Mouse (Mus musculus): Measurements from ENCODE around the gene Foxred2. TPM values are rescaled to one million over a fixed set of nuclear protein-coding genes. Genes with fewer than 3 reads are reported as not detected.
A peak's percentile ranks its signal among the peaks of the same experiment; 100 is the strongest.

The Foxred2 gene
- under 1 TPM; 0.43 to 0.84 TPM for total RNA-seq (2021)
- long read RNA-seq, experiment 1 = 0 reads
- long read RNA-seq, experiment 2 = 0 reads

DNA sequence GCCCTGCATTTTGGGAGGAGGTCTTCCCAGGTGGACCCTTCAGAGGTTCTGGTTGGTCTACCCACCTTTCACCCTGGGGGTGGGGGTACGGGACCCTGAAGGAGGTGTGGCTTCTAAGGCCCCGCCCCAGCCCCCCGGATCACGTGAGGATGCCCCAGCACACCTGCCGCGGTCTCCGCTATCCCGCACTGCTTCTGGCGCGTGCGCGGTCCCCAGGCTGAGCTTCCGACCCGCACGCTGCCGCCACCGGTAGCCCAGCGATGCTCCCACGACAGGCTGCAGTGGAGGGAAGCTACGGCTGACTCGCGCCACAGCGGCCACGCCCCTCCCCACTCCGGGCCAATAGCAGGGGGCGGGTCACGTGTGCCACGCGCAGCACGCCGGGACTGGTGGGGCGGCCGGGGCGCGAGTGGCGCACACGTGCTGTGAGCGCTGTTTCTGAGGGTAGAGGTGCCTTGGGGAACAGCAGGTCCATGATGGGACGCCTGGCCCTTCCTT lies at the start of gene Foxred2:
Gene Foxred2, minus strand, starts transcription at position 319 of the 498 bp plus-strand sequence.
- intact Hi-C loops (cut with DNase I) = loop anchor here (1.0 kb wide), 1 partner anchor 23 kb away; no protein-coding TSS in a partner anchor
- H3K4me3 ChIP-seq = peak within 1 kb of the TSS; percentile 74
- peak; percentile 48 for TF ChIP-seq CTCF (IDR thresholded peaks at IDR 0.05)

DNA sequence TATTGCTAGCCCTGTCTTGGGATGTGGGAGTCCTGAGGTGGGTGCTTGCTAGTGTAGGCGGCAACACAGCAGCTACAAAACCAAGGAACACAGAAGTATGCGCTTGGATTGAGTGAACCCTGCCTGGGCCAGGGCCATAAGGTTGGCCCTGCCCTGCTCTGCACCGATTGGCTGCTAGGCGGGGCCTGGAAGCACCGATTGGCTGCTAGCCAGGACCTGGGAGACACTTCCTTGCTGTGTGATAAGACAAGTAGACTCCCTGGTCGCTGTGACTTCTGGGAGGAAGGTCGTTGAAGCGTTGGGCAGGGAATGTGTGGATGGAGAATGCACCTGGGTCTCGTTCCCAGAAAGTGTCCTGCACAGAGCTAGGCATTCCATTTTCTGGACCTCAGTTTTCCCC lies 47.4 kb upstream of the Foxred2 start:
- Histone ChIP-seq H3K4me3 (no peak overlapping the region), H3K27ac (no peak overlapping the region)
- intact Hi-C loops (cut with DNase I) = no loop called here
- no peak for DNase-seq
- no peak for TF ChIP-seq CTCF (IDR thresholded peaks at IDR 0.05)

More for the DNA sequence above, at the start of gene Foxred2:
- peak within 1 kb of the TSS; percentile 35; the same call in 1 of the 2 replicates for H3K27ac ChIP-seq
- DNase-seq = peak; percentile 88

DNA sequence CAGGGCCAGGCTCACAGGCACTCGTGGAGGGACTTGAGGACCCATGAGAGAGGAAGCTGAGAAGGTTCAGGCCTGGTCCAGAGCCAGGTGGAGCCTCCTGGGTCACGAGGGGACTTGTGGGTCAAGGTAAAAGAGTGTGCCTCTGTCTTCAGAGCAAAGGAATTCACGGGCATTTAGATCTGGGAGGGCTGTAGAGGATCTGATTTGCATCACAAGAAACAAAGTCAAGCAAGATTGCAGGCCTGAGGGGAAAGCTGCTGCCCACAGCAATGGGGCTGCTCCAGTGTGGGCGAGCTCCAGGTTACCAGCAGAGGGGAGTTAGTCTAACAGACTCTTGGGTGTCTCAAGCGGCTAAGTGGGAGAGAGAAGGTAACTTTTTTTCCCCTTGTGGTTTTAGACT lies 44.9 kb upstream of the Foxred2 start:
- Histone ChIP-seq H3K27ac (no peak overlapping the region), H3K4me3 (no peak overlapping the region)
- DNase-seq = no peak
- no peak for TF ChIP-seq CTCF (IDR thresholded peaks at IDR 0.05)
- intact Hi-C loops (cut with DNase I) = no loop called here

DNA sequence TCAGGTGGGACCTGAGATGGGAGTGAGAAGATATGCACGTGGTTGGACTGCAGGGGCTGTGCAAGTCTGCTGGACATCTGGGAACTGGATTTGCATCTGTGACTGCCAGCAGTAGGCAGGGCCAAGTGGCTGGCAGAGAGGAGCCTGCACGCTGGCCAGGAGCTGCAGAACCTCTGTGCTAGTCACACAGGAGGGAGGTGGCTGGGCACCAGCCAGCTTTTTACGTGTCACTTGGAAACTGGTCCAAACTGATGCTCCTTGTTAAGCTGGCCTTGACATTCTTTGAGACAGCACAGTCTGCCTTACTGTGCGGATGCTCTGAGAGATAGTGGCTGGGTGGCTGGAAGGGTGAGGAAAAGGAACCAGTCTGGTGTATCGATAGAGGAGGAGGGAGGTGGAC lies 32.0 kb upstream of the Foxred2 start:
- H3K4me3 ChIP-seq = no peak overlapping the region
- intact Hi-C loops (cut with DNase I) = no loop called here
- peak; percentile 41 for DNase-seq
- no peak overlapping the region for H3K27ac ChIP-seq
- TF ChIP-seq CTCF (IDR thresholded peaks at IDR 0.05) = no peak

DNA sequence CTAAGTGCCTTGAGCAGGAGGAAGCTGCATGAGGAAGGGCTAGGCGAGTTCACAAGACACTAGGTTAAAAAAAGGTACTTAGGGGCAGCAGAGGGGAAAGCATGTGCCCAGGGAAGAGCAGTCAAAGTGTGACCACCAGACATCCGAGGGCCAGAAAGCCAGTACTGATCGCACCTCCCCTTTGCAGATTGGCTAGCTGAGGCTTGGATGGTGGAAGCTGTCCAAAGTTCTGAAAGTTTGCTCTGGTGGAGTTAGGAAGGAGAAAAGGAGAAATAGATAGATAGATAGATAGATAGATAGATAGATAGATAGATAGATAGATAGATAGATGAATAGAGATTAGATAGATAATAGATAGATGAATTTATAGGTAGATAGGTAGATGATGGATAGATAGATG lies 26.9 kb upstream of the Foxred2 start:
- intact Hi-C loops (cut with DNase I) = no loop called here
- TF ChIP-seq CTCF (IDR thresholded peaks at IDR 0.05) = no peak

DNA sequence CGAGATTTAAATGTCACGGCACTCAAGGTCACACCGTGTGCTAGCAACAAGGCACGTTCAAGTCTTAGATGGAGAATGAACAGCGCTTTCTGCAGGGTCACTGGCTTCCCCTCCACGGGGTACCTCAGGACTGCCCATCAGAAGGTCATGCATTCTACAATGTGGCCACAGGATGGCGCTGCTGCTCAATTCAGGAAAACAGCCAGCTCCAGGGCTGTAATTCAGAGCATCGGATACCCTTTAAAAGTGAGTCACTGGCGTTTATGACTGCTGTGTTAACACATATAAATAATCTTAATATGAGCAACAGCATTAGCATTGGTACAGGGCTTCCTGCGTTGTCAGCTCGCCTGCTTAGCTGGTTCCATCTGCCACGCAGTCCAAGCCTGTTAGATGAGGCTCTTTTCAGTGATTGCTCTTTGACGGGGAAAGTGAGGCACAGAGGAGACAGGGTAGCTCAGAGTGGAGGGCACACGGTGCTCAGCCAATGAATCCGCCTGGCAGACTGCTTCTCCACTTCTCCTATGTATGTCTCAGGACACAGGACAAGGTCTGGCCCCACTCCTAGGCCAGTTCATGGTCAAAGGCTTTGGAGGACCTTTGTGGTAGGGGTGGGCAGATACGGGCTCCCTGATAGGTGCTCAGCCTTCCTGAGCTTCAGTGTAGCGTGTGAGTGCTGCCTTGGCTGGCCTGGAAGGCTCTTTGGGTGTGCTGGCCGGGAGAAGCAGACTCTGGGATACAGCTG lies 25.8 kb upstream of the Foxred2 start:
- intact Hi-C loops (cut with DNase I) = no loop called here
- no peak overlapping the region for H3K27ac ChIP-seq
- TF ChIP-seq CTCF (IDR thresholded peaks at IDR 0.05) = peak; percentile 75
- H3K4me3 ChIP-seq = no peak overlapping the region
- peak; percentile 63 for DNase-seq

More for the DNA sequence above, 26.9 kb upstream of the Foxred2 start:
- Histone ChIP-seq H3K27ac (no peak overlapping the region), H3K4me3 (no peak overlapping the region)
- DNase-seq = no peak

DNA sequence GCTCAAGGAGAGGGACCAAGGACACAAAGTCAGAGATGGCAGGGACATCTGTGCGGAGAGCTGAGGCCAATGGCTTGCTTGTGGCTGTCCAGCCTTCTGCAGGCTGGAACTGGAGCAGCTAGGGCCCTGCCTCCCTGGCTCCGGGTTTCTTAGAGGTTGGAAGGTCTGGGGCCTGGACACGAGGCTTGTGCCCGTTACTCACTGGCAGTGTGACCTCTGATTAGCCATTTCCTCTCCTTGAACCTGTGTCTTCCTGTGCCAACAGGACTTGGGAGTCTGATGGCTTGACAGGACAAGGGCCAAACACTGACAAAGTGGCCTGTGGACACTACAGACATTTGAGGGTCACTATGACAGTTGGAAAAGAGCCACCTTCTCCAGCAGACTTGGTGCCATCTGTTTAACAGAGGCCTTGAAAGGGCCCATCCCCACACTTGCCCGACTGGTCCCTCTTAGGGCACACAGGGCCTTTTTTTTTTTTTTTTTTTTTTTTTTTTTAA lies 24.7 kb upstream of the Foxred2 start:
- TF ChIP-seq CTCF (IDR thresholded peaks at IDR 0.05) = no peak
- no peak for DNase-seq
- intact Hi-C loops (cut with DNase I) = no loop called here

DNA sequence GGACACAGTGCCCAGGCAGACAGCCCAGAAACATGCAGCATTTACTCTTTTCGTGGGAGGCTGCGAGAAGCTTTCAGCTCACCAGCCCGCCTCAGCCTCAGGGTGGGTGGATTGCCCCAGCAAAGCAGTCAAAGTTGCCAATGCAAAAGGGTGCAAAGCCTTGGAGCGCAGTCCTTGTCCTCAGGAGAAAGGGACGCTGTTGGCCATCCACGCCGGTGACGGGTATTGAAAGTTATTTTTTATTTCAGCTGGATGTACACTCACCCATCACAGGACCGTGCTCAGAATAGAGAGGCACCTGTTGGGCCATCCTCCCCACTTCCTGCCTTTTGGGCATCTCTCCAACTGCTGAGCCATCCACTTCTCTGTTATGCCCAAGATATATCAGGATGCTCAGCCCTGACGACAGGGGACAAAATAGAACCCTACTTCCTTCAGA lies 22.9 kb upstream of the Foxred2 start:
- intact Hi-C loops (cut with DNase I) = loop anchor here (10.0 kb wide), 1 partner anchor 425 kb away; the partner anchor contains the start of genes Mpst and Tst
- TF ChIP-seq CTCF (IDR thresholded peaks at IDR 0.05) = no peak
- H3K4me3 ChIP-seq = no peak overlapping the region
- no peak for DNase-seq
- H3K27ac ChIP-seq = no peak overlapping the region

More for the DNA sequence above, 24.7 kb upstream of the Foxred2 start:
- no peak overlapping the region for H3K4me3 ChIP-seq
- no peak overlapping the region for H3K27ac ChIP-seq

DNA sequence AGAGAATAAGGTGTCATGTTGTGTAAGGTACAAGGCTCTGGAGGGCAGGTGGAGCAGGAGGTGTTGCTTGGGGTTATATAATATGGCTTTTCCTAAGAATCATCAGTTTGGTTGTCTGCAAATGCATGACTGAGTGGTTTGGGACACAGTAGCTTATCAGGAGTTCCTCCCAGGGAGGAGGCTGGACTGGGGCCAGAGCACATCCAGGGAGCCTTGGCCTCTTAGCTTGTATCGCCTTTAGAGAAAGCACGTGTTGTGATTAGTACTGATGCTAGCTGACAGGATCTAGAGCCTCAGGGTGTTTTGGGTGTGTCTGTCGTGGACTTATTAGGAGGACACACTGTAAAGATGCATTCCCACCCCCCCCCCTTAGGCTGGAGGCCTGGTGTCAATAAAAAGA lies 21.1 kb upstream of the Foxred2 start:
- no peak overlapping the region for H3K27ac ChIP-seq
- no peak for DNase-seq
- no peak for TF ChIP-seq CTCF (IDR thresholded peaks at IDR 0.05)
- no peak overlapping the region for H3K4me3 ChIP-seq
- intact Hi-C loops (cut with DNase I) = loop anchor here (10.0 kb wide), 1 partner anchor 427 kb away; the partner anchor contains the start of genes Mpst and Tst

DNA sequence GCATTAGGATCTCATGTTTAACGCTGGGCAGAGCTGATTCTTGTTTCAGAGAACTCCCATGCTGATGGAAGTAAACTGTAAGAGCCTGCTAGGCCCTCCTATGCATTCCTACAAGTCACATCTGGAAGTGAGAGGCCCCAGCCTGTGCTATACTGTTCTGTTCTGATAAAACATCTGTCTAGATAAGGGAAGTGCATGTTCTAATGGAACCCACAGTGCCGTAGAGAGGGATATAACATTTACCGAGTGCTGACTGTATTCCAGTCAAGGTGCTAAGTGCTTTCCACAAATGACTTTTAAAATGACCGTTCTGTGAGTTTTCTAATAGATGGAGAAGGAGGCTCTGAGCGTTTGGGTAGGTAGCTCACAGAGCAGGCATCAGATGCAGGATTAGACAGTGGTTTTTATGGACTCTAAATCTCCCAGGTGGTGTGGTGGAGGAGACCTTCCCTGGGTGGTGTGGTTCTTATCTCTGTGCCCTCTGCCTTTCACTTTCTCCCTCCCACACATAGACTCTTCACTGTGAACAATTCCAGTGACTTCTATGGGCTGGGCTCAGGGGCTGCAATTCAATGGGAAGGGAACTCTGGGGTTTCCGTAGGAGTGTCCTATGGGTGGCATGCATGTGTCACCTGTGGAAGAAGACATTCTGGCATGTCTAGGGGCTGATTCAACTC lies 17.8 kb upstream of the Foxred2 start:
- no peak overlapping the region for H3K4me3 ChIP-seq
- intact Hi-C loops (cut with DNase I) = loop anchor here (5.0 to 10.0 kb wide), 2 partner anchors 42 to 430 kb away; partner anchors contain the start of genes Mpst and Tst
- H3K27ac ChIP-seq = no peak overlapping the region
- DNase-seq = no peak
- no peak for TF ChIP-seq CTCF (IDR thresholded peaks at IDR 0.05)

DNA sequence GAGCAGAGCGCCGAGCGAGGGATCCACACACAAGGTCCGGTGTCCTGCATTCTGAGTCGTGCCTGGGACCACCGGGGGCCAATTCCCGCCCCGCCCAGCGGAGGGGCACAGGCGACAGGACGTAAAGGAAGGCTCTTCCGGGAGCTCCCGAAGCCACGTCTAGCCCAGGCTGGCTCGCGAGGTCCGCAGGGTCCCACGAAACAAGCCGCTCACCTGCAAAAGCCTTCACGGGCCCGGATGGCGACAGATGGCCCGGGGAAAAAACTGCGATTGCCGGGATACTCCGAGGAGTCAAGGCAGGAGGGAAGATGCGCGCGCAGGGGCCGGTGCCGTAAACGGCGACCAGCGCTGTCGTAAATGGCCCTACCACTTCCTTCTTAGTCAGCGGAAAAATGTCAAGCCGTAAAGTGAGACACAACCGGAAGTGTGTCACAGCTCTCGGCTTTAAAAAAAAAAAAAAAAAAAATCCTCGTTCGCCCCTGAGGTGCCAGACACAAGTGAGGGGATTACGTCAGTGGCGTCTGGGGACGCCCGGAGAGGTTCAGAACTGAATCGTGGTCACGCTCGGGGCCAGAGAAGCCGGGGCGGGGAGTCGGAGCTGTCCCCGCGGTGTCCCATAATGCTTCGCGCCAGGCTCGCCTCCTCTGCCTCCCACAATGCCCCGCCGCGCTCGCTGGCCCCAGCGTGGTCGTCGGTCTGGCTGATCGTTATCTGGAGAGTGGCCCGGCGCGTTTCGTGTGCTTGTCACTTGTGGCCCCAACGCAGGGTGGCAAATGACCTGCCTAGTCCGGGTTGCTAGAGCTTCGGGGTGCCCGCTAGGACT lies 14.2 kb upstream of the Foxred2 start, which contains the start of gene Eif3d:
Gene Eif3d, minus strand, starts transcription at position 344 of the 823 bp plus-strand sequence.
- DNase-seq = peak; percentile 97
- H3K4me3 ChIP-seq = peak within 1 kb of the TSS; percentile 80
- intact Hi-C loops (cut with DNase I) = loop anchor here (5.0 to 10.0 kb wide), 2 partner anchors 38 to 434 kb away; partner anchors contain the start of genes Mpst and Tst
- peak within 1 kb of the TSS; percentile 99 for H3K27ac ChIP-seq
- no peak for TF ChIP-seq CTCF (IDR thresholded peaks at IDR 0.05)

Data from gastrocnemius, adult 2 months (tissue).